Mouse (Mus musculus) frontal cortex, postnatal 25 days (tissue): ENCODE measurements at regions not wholly inside any gene's neighbourhood (a gene's known extent, or its start where the extent isn't known, plus 50 kb on each side); places are given as distances from the start of the nearest gene placed in this dataset.

Experiments
- DNase-seq, 2 experiments: peaks; one replicate each; pipeline ENCODE4 v3.0.0; 2022; ENCODE audit warnings: low spot score in 2 of 2

GRCm38 (mm10) chr9:63850316-63850693 is 92.5 kb upstream of the Smad3 start:
- DNase-seq: no peak

- no peak for DNase-seq
Observed at GRCm38 (mm10) chr9:63849564-63850315, 91.9 kb upstream of the Smad3 start.

- peak; percentile 50 to 66 for DNase-seq
Observed at GRCm38 (mm10) chr9:63843883-63844485, 86.2 kb upstream of the Smad3 start.

- DNase-seq: no peak
Observed at GRCm38 (mm10) chr9:63843431-63843830, 85.6 kb upstream of the Smad3 start.

GRCm38 (mm10) chr9:63841102-63841501 is 83.3 kb upstream of the Smad3 start:
- no peak for DNase-seq

- DNase-seq: peak in 1 of 2 experiments; percentile 39
Observed at GRCm38 (mm10) chr9:63838996-63839772, 81.4 kb upstream of the Smad3 start.

GRCm38 (mm10) chr9:63837552-63837951 is 79.8 kb upstream of the Smad3 start:
- DNase-seq: no peak

- no peak for DNase-seq
Observed at GRCm38 (mm10) chr9:63836565-63837284, 78.9 kb upstream of the Smad3 start.

GRCm38 (mm10) chr9:63836036-63836435 is 78.2 kb upstream of the Smad3 start:
- no peak for DNase-seq

GRCm38 (mm10) chr9:63834416-63834815 is 76.6 kb upstream of the Smad3 start:
- DNase-seq: no peak

- no peak for DNase-seq
Observed at GRCm38 (mm10) chr9:63818163-63818562, 60.4 kb upstream of the Smad3 start.

GRCm38 (mm10) chr9:63816540-63816939 is 58.7 kb upstream of the Smad3 start:
- DNase-seq: no peak

GRCm38 (mm10) chr9:63809901-63810587 is 52.2 kb upstream of the Smad3 start:
- DNase-seq: no peak
